Mouse (Mus musculus) colon, adult 2 months (tissue): ENCODE measurements around the gene Dbndd1. TPM values are rescaled to one million over a fixed set of nuclear protein-coding genes. Genes with fewer than 3 reads are reported as not detected.

ENCODE experiments used
- polyA plus RNA-seq: library from polyadenylated mRNA; depleted of rRNA; stranded (reverse); fragments of >200 nt; gene quantifications from 2 replicates; pipeline ENCODE4 v1.2.3, GENCODE M21; 2012; rRNA removed

Gene Dbndd1
- polyA plus RNA-seq, result 0.27 and 0.61 TPM in 2 replicates

DNA sequence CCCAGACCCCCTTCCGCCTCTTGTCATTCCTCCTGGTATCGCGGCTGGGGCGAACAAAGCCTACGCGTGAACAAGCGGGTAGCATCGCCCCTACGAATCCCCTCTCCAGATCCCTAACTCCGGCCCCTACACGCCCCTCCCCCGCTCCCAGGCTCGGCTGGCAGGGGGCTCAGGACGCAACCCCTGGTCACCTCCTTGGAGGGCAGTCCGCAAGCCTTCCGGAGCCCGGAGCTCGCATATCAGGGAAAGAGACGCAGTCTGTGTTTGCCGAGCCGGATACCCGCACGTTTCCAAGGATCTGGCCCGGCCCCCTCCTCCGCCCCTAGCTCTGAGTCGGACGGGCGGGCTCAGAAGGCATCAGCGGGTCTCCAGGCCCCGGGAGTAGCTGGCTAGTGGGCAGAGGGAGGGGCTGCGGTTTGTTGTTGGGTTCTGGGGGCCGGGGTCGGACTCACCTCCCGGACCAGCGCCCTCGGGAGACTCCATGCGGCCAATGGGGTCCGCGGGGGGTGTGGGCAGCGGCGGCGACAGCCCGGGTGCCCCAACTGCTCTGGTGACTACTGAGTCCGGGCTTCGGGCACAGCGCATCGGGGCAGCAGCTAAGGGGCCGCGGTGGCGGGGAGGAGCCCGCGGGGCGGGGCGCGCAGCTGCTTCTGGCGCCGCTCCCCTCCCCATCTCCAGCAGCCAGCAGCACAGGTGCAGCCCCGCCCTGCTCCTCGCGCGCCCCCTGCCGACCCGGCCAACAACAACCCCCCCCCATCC lies at the start of gene Dbndd1:
Dbndd1 (minus strand) TSS at position 683 of the 759 bp plus-strand sequence.

DNA sequence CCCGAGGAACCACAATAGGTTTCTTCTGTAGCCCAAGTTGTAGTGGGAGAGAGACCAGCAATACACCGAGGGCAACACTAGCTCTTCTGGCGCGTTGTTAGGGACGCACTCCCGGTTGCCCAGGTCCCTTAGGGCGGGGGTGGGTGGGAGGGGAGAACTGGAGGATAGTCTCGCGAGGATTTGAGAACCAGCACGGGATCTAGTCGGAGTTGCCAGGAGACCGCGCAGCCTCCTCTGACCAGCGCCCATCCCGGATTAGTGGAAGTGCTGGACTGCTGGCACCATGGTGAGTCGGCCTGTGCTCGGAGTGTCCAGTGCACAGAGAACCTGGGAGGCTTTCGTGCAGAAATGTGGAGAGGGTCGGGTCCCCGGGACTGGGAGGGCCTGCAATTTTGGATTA lies 3.4 kb upstream of the Dbndd1 start, which contains the start of gene Gas8:
Gas8 (plus strand) TSS at position 168 of the 400 bp plus-strand sequence.

DNA sequence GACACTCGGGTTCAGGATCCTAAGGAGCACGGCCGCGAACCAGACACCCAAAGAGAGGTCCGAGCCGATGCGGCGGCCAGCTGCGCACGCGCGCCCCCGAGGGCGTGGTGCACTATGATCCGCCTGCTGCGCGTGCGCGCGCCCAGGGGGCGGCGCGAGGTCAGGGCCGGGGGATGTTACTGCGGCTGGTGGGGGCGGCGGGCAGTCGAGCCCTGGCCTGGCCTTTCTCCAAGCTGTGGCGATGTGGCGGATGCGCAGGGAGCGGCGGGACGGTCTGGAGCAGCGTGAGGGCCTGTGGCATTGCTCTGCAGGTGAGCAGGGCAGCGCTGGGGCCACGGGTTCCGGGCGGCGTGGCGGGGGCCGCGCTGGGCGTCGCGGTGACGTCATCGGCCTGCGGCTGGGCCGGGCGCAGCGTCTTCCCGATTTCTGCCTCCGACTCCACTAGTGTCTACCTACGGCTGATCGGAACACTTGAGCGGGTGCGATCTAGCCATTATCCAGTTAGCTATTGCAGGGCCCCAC lies 37.5 kb downstream of the Dbndd1 start, which contains the start of gene Afg3l1:
Afg3l1 (plus strand) TSS at position 167 of the 522 bp plus-strand sequence.

Other genes with a start within 250 kb of the Dbndd1 start
- 17.9 and 19.3 TPM in 2 replicates for gene Fanca, start 196.9 kb downstream of the Dbndd1 start, polyA plus RNA-seq
- gene Spire2, start 182.8 kb downstream of the Dbndd1 start, polyA plus RNA-seq, result 63.4 and 66.8 TPM in 2 replicates
- gene Tcf25, start 141.7 kb downstream of the Dbndd1 start, polyA plus RNA-seq, result 141 and 159 TPM in 2 replicates
- 0.02 and 0.03 TPM in 2 replicates for gene Mc1r, start 108.4 kb downstream of the Dbndd1 start, polyA plus RNA-seq
- gene Tubb3, start 104.0 kb downstream of the Dbndd1 start, polyA plus RNA-seq, result 24.2 and 25.0 TPM in 2 replicates
- gene Def8, start 91.9 kb downstream of the Dbndd1 start, polyA plus RNA-seq, result 19.7 and 20.4 TPM in 2 replicates
- 16.1 and 19.0 TPM in 2 replicates for gene Afg3l1, start 37.6 kb downstream of the Dbndd1 start, polyA plus RNA-seq
- 4.0 and 4.7 TPM in 2 replicates for gene Gas8, start 3.4 kb upstream of the Dbndd1 start, polyA plus RNA-seq
- gene Rhou, start 138.5 kb upstream of the Dbndd1 start, polyA plus RNA-seq, result 16.2 and 17.3 TPM in 2 replicates